Mouse (Mus musculus): ENCODE results near the gene Sv2c.
A peak's percentile ranks its signal among the peaks of the same experiment; 100 is the strongest.
"Not testable (repeated sequence)": the region's sequence is repeated elsewhere in the genome, so short reads cannot be mapped to it uniquely, and the experiment has no call there.

The Sv2c gene

GRCm38 (mm10) chr13:96132401-96132816 lies at the start of gene Sv2c:
TSS of gene Sv2c (minus strand) at chr13:96132577.
- DNase-seq = peak; percentile 51

DNA sequence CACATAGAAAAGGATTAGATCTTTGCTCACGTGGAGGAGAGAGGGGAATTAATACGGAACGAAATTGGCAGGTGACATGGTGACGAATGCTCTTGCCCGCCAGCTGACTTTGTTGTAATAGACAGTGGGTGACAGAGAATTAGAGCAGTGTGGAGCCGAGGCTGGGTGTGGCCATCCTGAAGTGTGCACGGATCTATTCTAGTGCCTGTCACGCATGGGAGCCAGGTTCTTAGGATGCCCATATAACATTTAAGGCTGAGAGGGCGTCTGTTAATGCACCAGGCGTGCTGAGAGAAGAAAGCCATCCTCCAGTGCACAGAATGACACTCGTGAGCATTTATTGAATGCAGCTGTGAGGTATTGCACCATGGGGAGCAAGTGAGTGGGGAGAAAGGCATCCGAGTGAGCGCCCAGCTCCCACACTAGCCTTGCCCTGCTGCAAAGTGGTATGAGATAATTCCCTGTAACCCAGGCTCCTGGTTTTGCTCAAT lies 48.3 kb upstream of the Sv2c start:
- no peak for DNase-seq

GRCm38 (mm10) chr13:96175591-96176212 lies 43.3 kb upstream of the Sv2c start:
- DNase-seq = no peak

- no peak for DNase-seq
Measured at GRCm38 (mm10) chr13:96173686-96174085, 41.3 kb upstream of the Sv2c start.

- no peak for DNase-seq
Measured at GRCm38 (mm10) chr13:96172290-96172689, 39.9 kb upstream of the Sv2c start.

DNA sequence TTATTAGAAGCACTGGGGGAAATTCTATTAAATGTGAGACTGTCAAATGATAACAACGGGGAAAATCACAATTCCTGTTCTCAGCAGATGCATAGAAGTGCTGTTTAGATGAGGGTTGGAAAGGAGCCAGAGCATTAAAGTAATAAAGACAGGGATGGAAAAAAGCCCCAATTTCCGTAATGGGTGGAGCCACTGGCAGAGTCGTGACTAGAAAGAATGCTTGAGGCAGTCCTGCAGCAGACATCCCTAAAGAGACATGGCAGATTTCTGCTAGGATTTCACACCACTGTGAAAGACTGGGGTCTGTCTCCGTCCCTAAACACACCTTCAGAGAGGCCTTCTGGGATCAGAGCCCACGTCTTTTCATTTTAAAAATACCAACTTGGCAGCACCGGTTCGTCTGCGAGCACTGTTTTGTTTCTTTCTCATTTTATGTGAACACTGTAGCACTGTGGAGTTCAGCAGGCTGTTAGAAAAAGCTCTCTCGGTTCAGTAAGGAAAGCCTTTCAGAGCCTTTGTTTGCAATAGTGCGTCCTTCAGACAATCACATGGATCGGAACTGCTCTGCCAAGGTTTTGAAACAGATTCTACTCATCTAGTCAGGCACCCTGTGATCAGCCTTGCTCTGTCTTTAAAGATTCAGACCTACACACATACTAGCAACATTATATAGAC lies 36.8 kb upstream of the Sv2c start:
- no peak for DNase-seq

DNA sequence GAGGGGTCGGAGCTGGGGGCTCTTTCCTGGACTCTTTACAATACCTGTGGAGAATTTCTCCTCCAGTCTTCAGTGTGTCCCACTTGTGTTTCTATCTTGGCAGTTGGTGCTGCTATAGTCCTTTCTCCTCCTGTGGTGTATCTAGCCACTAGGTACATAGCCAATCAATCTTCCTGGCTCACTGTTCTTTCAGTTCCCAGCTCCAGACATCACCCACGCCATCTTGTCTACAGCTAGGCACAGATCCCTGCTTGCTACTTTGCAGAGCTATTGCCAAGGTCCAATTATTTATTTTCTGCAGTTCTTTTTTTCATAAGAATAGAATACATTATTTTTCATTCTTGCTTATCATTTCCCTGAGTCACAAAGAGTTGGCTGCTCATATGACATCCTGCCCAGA lies 34.2 kb upstream of the Sv2c start:
- DNase-seq = no peak

DNA sequence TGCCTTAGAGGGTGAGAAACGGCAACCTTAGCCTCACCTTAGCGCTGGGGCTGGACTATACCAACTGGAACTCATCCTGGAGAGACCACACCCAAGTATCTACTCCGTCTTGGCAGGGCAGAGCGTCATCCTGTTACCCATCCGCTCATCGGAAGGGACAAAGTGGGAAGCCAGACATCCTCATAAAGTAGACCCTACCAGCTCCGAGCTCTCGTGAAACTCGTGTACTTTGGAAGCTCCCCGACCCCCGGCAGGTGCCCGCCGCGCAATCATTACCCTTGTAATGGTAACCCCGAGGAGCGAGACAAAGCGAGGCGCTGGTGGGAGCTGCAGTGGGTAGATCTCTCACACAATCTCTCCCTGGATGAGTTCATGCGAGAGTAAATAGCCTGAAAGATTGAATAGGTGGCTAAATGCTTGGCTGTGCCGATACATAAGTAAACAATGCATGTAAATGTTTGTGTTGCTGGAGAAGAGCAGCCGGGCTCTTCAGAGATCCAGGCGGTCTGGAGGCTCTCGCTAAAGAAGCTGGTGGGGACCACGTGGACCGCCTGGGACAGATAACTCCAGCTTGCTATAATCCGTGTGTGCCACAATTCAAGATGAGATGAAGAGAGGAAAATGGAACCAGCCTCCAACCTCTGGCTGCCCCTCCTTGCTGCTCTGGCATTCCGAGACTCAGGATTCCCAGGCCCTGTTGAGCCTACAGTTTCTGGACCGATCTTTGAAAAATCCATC lies 1.2 kb upstream of the Sv2c start:
- no peak for DNase-seq

DNA sequence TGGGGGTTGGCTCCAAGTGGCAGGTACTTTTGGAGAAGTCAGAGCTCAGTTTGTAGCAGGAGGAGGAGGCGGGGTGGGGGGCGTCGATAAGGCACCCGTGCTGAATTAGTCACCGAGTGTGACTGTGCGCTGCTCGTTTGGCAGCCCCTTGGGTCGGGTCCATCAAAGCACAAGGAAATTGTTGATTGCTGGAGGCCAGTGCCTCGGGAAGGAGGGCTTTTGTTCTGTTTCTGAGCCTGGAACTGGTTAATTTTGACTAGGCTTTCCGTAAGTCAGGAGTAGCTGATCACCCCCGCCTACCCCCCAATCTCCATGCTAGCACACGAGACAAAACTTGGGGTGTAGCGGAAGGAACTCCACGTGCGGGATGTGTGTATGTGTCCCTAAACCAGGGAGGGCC lies 456 bp upstream of the Sv2c start:
- DNase-seq = no peak

DNA sequence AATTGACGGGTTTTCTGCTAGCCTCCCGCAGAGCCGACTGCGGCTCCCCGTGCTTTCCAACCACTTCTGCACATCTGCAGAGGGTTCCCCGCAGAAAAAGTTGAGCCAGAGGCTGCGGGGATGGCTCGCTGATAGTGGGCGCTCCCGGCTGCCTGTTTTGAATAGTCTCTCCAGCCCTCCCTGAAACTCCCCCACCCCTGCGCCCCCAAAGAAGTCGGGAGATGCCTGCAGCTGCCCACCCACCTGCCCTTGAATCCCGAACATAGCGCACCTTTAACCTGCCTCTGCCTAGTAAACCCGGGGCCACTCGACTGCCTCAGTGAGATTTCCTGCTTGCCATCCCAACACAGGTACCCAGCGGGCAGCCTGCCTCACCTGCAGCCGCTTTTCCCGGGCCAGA lies 466 bp downstream of the Sv2c start:
- no peak for DNase-seq

DNA sequence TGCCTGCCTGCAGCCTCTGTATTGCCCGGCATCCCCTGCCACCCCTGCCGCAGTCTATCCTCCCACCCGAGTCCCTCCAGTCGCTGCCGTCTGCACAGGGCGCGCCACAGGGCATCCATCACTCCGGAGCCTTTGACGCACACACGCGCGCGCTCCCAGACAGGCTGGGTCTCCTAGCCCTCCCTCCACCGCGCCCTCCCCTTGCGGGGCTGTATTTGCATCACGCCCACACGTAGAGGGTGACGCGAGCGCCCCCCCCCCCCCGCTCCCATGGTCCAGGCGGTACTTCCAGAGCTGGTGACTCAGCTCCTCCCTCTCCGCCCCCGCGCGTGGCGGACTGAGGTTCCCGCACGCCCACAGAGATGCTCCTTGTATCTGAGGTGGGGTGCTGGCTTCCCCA lies 1.3 kb downstream of the Sv2c start:
- peak; percentile 9 for DNase-seq

DNA sequence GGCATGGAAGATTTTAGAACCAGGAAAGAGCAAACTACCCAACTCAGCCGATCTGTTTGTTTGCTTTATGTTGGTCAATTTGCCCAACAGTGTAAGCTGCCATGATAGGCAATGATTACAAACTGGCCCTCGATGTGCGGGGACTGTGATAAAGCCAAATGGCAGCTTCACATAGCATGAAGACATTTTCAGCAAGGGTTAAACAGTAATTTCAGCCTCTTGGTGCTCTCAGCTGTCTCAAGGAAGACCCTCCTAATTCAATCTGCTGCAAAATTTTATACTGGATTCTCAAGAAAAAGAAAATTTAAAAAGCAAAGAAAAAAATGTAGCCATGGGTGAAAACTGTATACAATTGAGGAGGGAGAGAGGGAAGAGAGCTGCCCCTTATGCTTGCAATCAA lies 3.3 kb downstream of the Sv2c start:
- DNase-seq = no peak

DNA sequence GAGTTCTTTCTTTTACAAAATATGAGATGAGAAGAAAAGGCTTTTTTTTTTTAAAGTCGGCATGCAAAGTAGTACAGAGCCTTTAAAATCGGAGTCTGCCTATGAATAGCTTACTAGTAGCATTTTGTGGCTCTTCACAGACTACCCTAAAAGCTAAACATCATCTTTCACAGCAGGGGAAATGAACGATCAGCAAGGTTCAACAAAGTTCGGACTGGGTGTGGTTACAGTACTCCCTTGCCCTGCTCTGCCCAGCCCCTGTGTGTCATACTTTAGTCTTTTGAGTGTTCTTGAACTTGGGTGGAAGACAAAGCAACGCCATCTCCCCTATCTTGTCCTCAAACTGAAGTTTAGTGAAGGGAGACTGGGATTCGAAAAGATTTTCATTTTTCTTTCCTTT lies 5.7 kb downstream of the Sv2c start:
- DNase-seq = no peak

DNA sequence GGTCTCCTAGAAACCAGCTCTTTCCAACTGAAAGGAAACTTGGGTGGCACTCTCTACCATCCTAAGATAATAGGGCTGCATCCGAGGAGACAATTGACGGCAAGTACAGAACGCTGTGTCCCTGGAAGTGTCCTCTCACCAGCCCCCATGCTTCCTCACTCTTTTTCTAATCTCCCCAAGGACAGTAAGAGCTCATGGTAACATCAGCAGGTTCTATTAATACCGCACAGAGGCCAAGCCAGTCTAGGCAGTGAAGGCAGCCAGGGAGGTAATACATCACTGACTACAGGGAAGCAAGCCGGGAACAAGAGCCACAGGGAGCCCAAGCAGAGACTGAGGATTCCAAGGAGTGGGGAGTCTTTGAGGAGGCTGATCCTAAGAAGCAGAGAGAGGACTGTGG lies 7.4 kb downstream of the Sv2c start:
- DNase-seq = no peak

- no peak for DNase-seq
Measured at GRCm38 (mm10) chr13:96112711-96113110, 19.7 kb downstream of the Sv2c start.

- DNase-seq = no peak
Measured at GRCm38 (mm10) chr13:96110767-96111166, 21.6 kb downstream of the Sv2c start.

GRCm38 (mm10) chr13:96106367-96106766 lies 26.0 kb downstream of the Sv2c start:
- no peak for DNase-seq

DNA sequence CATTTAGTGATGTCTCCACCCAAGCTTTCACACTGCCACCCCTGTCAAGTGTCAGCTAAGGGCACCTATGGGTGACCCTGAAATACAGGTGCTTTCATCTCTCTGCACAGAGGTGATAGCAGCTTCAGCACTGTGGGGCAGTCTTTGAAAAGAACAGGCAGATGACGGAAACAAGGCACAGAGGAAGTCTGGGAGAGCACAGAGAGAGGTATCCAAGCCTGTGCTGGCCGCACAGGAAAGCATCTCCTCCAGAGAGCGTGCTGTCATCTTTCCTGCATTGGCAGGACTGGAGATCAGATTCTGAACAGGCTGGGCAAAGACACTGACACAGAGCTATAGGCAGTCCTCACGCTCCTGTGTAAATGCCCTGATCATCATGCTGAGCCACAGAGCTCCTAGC lies 41.4 kb downstream of the Sv2c start:
- DNase-seq = no peak

- no peak for DNase-seq
Measured at GRCm38 (mm10) chr13:96085581-96086302, 46.6 kb downstream of the Sv2c start.

- DNase-seq = not testable (repeated sequence)
Measured at GRCm38 (mm10) chr13:96081754-96082153, 50.6 kb downstream of the Sv2c start, which contains the start of gene Gm17190. TSS of gene Gm17190 (plus strand) at chr13:96082054.

DNA sequence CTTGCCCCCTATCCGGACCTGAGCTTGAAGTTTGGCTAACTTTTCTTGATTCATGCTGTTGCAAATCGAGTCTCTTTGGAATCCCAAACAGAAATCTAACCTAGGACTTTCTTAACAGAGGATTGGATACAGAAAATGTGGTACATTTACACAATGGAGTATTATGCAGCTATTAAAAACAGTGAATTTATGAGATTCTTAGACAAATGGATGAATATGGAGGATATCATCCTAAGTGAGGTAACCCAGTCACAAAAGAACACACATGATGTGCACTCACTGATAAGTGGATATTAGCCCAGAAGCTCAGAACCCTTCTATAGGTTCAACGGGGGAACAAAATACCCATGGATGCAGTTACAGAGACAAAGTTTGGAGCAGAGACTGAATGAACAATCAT lies 51.1 kb downstream of the Sv2c start, which contains the start of gene Gm20075:
Gm20075 (minus strand) TSS at position 101 of the 400 bp plus-strand sequence.
- not testable (repeated sequence) for DNase-seq

DNA sequence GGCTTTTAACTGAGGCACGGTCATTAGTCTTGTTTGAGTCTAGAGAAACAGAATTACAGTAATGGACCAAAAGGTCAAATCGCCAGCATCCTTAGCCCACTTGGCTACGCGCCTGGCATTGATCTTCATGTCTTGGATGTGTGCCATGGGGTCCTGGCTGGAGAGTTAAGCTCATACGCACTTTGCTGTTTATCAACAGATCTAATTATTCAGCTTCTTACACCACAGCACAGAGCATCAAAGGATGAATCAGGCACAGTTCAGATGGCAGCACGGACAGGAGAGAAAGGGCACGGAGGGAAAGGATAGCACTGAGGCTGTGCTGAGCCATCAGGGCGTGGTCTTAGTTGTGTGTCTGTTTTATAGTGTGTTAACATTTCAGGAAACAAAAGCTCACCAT lies 58.8 kb downstream of the Sv2c start:
- DNase-seq = no peak

- DNase-seq = no peak
Measured at GRCm38 (mm10) chr13:96052755-96053154, 79.6 kb downstream of the Sv2c start.
